Mouse (Mus musculus): ENCODE data around the gene Chmp3. TPM values are rescaled to one million over a fixed set of nuclear protein-coding genes. Genes with fewer than 3 reads are reported as not detected.

Gene Chmp3
- 48.9 and 54.9 TPM in 2 replicates for polyA plus RNA-seq (2015; fragmentation: Nextera tagmentation; extraction: Ambion mirVana)

DNA sequence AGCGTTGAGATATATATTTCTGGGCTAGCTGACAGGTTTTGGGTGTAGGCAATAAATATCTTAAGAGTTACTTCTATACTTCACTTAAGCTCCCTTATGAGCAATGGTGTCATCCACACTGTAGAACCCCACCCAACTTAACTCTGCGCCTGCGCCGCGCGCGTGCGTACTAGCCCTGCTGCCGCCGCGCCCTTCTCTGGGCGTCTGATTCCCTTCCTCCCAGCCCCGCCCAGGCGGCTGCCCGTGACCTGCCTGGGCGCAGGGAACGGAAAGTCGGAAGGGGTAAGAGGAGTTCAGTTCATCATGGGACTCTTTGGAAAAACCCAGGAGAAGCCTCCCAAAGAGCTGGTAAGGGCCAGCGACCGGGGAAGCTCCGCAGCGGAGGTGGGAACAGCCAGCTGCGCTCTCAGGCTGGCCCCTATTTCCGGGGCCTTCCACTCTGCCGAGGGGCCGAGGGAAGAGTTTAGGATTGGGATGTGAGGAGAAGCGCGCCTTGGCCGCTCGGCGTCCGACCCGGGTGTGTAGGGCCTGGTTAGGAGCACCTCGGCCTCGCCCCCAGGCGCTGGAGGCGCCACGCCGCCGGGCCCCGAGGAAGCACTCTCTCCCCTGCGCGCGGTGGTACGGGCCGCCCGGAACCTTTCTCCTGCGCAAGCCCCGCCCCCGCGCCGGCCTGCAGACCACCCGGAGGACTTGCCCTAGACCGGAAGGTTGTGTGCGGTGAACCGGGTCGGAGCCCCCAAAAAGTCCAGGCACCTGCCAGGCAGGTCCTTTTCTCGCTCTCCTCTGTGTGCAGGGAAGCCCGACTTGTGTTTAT, at the start of gene Chmp3:
Gene Chmp3, plus strand, starts transcription at position 112 of the 814 bp plus-strand sequence.
- 0 out of 2 replicates have a peak, but pooled peaks cover 3% of the 10 kb centered on the region for H3K36me3 ChIP-seq (ENCODE audit: poor library complexity, severe bottlenecking)
- ATAC-seq: peak; percentile 99
- H3K9me3 ChIP-seq (replicated peaks): no peaks in the 10 kb centered on the region
- H3K9ac ChIP-seq: peak within 1 kb of the TSS; percentile 97
- H3K4me1 ChIP-seq: peaks cover 5% of the 10 kb centered on the region; the same call in 1 of the 2 replicates
- peaks cover 5% of the 10 kb centered on the region for H3K27me3 ChIP-seq
- WGBS: under 1% methylated on average over 57 of the region's 59 CpGs
- peak within 1 kb of the TSS; percentile 74 for H3K4me2 ChIP-seq
- H3K27ac ChIP-seq: peak within 1 kb of the TSS; percentile 95
- H3K4me3 ChIP-seq: peak within 1 kb of the TSS; percentile 74

DNA sequence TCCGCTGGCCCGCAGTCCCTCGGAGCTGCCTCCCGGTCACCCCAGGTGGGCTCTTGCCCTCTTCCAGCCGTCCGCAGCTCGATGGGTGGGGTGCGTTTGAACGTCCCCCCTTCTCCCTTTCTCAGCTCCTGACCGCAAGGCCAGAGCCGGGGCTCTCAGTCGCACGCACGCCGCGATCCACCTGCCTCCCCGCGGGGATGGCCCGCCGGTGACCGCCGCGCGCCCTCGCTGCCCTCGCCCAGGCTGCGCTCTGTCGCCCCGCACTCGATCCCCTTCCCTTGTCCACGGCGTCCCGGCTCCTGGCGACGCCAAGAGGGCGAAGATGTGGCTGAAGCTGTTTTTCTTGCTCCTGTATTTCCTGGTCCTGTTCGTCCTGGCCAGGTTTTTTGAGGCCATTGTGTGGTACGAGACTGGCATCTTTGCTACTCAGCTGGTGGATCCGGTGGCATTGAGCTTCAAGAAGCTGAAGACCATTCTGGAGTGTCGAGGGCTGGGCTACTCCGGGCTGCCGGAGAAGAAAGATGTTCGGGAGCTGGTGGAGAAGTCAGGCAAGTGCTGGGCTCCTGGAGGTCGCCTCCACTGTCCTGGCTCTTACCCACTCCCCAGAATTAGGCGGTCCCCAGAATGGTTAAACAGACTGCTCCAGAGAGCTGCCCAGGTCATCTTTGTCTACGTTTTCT, 49.1 kb upstream of the Chmp3 start:
- Histone ChIP-seq H3K9ac (peak overlapping the region; percentile 100), H3K36me3 (ENCODE audit: poor library complexity, severe bottlenecking) (peaks cover 8% of the 10 kb centered on the region; the same call in 1 of the 2 replicates), H3K4me3 (peak overlapping the region; percentile 79), H3K27ac (peak overlapping the region; percentile 99), H3K4me1 (peaks cover 18% of the 10 kb centered on the region), H3K27me3 (no peaks in the 10 kb centered on the region), H3K9me3 (replicated peaks) (no peaks in the 10 kb centered on the region), H3K4me2 (peak overlapping the region; percentile 78)
- under 1% methylated on average over 46 of the region's 46 CpGs for WGBS
- ATAC-seq: peak; percentile 23

DNA sequence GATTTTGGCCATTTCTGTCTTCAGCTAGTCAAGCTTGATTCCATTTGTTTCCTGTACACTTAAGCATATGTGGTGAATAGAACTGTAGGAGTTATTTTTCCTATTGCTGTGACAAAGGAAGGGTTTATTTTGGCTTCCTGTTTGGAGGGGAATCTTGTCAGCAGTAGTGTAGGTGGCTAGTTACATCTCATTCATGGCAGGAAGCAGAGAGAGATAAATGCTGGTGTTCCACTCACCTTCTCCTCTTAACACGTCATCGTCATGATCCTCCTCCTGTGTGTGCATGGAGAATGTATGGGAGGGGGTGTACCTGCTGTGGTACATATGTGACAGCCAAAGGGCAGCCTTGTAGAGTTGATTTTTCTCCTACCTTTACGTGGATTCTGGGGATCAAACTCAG, 43.0 kb upstream of the Chmp3 start:
- no peak overlapping the region for H3K27ac ChIP-seq
- peaks cover 23% of the 10 kb centered on the region for H3K36me3 ChIP-seq (ENCODE audit: poor library complexity, severe bottlenecking)
- peaks cover 16% of the 10 kb centered on the region for H3K4me1 ChIP-seq
- H3K9me3 ChIP-seq (replicated peaks): no peaks in the 10 kb centered on the region
- 88% methylated on average over 3 of the region's 3 CpGs for WGBS
- H3K4me2 ChIP-seq: no peak overlapping the region
- no peaks in the 10 kb centered on the region for H3K27me3 ChIP-seq
- no peak overlapping the region for H3K4me3 ChIP-seq
- no peak for ATAC-seq
- H3K9ac ChIP-seq: no peak overlapping the region

DNA sequence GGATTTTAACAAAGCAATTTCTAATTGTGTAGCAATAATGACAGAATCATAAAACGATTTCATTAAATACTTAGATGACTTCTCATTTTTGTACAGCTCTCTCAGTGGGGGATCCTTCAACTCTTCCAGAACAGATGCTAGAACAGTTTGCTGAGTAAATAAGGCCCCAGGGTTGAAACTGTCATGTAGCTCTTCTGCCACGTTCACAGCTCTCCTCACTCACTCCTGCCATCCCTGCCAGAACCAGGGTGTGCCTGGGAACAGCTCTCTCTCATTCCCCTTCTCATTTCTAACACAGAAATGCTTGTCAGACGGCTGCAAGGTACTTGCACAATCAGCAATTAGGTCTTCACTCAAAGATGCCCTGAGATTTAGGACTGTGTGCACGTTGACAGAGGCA, 40.6 kb upstream of the Chmp3 start:
- Histone ChIP-seq H3K4me3 (no peak overlapping the region), H3K4me1 (peaks cover 2% of the 10 kb centered on the region; the same call in 1 of the 2 replicates), H3K9me3 (replicated peaks) (no peaks in the 10 kb centered on the region), H3K9ac (no peak overlapping the region), H3K27me3 (no peaks in the 10 kb centered on the region), H3K27ac (no peak overlapping the region), H3K36me3 (ENCODE audit: poor library complexity, severe bottlenecking) (peaks cover 28% of the 10 kb centered on the region), H3K4me2 (no peak overlapping the region)
- WGBS: 67% methylated on average over 4 of the region's 4 CpGs
- no peak for ATAC-seq

DNA sequence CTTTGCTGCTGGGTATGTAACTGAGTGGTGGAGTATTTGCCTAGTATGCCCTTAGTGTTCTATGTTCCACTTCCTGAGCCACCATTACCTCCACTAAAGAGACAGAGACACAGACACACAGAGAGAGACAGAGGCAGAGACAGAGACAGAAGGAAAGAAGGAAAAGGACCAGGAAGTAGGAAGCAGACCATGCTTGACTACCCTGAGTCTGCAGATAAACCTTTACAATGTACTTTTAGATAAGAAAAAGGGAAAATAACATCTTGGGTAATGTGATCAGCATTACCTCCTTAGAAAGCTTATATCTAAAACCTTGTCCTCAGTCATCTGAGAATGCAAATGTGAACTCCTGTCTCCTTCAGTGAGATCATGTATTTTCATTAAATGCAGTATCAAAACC, 39.9 kb upstream of the Chmp3 start:
- Histone ChIP-seq H3K4me3 (no peak overlapping the region), H3K36me3 (ENCODE audit: poor library complexity, severe bottlenecking) (peaks cover 34% of the 10 kb centered on the region), H3K27ac (no peak overlapping the region), H3K27me3 (no peaks in the 10 kb centered on the region), H3K4me1 (peaks cover 2% of the 10 kb centered on the region; the same call in 1 of the 2 replicates), H3K9me3 (replicated peaks) (no peaks in the 10 kb centered on the region), H3K4me2 (no peak overlapping the region), H3K9ac (no peak overlapping the region)
- ATAC-seq: no peak

DNA sequence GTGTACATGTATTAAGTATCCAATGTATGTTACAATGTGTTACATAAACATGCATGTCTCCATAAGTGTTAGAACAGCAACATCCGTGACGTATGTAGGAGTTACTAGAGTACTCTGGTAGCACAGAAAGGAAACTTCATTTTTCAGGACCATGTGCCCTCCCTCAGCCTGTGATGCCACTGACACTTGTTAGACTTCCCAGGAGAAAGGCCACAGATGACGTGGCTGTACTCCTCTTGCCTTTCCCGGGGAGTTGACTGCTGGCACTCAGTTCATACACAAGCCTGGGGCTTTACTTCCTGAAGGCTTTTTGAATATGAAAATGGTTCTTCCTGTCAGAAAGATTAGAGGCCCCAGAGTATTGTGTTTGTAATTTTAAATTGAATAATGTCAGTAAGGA, 39.5 kb upstream of the Chmp3 start:
- Histone ChIP-seq H3K27ac (no peak overlapping the region), H3K4me1 (peaks cover 2% of the 10 kb centered on the region; the same call in 1 of the 2 replicates), H3K27me3 (no peaks in the 10 kb centered on the region), H3K36me3 (ENCODE audit: poor library complexity, severe bottlenecking) (peaks cover 39% of the 10 kb centered on the region), H3K4me2 (no peak overlapping the region), H3K9me3 (replicated peaks) (no peaks in the 10 kb centered on the region), H3K9ac (no peak overlapping the region), H3K4me3 (no peak overlapping the region)
- WGBS: 88% methylated on average over 4 of the region's 4 CpGs
- ATAC-seq: no peak

DNA sequence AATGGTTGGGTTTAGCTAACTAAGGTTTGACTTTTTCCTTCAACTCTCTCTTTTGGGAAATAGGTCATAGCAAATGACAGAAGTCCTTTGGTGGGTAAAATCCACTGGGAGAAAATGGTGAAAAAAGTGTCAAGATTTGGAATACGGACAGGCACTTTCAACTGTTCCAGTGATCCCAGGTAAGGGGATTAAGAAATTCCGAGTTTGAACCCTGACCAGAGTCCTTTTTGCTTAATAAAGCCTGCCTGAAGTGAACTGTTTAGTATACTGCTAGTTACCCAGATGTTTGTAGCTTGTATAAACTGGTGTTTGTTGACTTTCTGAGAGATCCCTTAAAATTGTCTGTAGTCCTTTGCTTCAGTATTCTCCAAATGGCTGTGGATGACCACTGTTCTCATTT, 37.9 kb upstream of the Chmp3 start:
- Histone ChIP-seq H3K4me2 (no peak overlapping the region), H3K9ac (no peak overlapping the region), H3K4me1 (peaks cover 2% of the 10 kb centered on the region; the same call in 1 of the 2 replicates), H3K36me3 (ENCODE audit: poor library complexity, severe bottlenecking) (peaks cover 43% of the 10 kb centered on the region), H3K9me3 (replicated peaks) (no peaks in the 10 kb centered on the region), H3K27me3 (no peaks in the 10 kb centered on the region), H3K27ac (no peak overlapping the region), H3K4me3 (no peak overlapping the region)
- WGBS: 86% methylated on average over 2 of the region's 2 CpGs
- no peak for ATAC-seq

DNA sequence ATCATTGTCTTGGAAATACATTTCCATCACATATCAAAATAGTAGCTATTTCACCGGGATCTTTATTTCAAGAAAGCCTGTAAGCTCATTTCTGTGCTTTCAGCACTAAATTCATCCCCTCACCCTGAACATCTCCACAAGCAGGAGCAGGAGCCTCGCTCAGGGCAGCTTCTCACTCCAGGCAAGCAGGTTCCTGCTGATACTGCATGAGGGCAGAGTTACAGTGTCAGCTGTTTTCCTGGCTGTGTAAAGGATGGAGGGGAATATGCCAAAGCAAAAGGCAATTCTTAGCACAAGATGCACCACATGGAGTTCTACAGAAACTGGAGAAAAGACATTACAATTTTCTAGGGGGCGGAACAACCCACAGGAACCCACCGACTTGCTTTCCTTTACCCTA, 24.1 kb upstream of the Chmp3 start:
- Histone ChIP-seq H3K36me3 (ENCODE audit: poor library complexity, severe bottlenecking) (no peaks in the 10 kb centered on the region), H3K4me3 (no peak overlapping the region), H3K27ac (no peak overlapping the region), H3K9ac (no peak overlapping the region), H3K9me3 (replicated peaks) (no peaks in the 10 kb centered on the region), H3K4me1 (no peaks in the 10 kb centered on the region), H3K27me3 (no peaks in the 10 kb centered on the region), H3K4me2 (no peak overlapping the region)
- ATAC-seq: no peak
- 87% methylated on average over 4 of the region's 4 CpGs for WGBS

DNA sequence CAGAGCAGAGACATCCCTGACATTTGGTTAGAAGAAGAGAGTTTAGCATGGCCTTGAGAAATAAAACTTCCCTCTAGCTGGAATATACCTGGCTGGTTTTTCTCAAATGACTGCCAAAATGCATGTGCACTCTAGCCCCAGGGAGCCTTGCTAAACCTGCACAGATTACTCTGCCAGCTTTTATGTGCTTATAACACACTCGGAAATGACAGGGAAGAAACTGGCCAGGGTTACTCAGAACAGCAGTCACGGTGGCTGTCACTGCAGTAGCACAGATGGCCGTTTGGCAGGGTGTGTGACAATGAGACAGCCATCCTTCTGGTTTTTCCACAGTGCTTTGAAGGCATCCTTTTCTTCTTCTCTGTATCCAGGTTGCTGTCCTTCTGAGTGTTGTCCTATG, 18.0 kb upstream of the Chmp3 start:
- Histone ChIP-seq H3K9ac (no peak overlapping the region), H3K27ac (no peak overlapping the region), H3K36me3 (ENCODE audit: poor library complexity, severe bottlenecking) (peaks cover 6% of the 10 kb centered on the region; the same call in 1 of the 2 replicates), H3K9me3 (replicated peaks) (no peaks in the 10 kb centered on the region), H3K27me3 (no peaks in the 10 kb centered on the region), H3K4me2 (no peak overlapping the region), H3K4me1 (no peaks in the 10 kb centered on the region), H3K4me3 (no peak overlapping the region)
- WGBS: 56% methylated on average over 3 of the region's 3 CpGs
- peak; percentile 82; the same call in 1 of the 2 replicates for ATAC-seq

DNA sequence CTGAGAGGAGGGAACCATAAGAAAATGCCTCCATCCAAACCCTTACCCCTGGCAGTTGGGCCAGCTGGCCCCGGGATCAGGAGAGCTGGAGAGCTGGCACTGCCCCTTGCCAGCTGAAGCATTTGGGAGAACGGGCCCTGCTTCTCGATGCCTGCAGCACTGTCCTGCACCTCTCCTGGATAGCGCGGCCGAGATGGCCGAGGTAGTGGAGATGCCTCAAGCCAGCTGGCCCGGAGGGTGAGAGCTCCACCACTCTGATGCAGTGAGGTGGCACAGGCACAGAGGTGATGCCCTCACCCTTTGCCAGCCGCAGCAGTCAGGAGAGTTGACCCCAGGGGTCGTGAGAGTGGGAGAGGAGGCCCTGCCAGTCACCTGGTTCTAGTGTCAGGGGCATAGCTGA, 16.5 kb upstream of the Chmp3 start:
- no peak overlapping the region for H3K4me3 ChIP-seq
- H3K27ac ChIP-seq: no peak overlapping the region
- H3K4me1 ChIP-seq: no peaks in the 10 kb centered on the region
- H3K4me2 ChIP-seq: no peak overlapping the region
- H3K9me3 ChIP-seq (replicated peaks): no peaks in the 10 kb centered on the region
- peaks cover 6% of the 10 kb centered on the region; the same call in 1 of the 2 replicates for H3K36me3 ChIP-seq (ENCODE audit: poor library complexity, severe bottlenecking)
- H3K9ac ChIP-seq: no peak overlapping the region
- ATAC-seq: 0 out of 2 replicates have a peak, but pooled peaks have one; percentile 24
- WGBS: 87% methylated on average over 10 of the region's 10 CpGs
- H3K27me3 ChIP-seq: no peaks in the 10 kb centered on the region

DNA sequence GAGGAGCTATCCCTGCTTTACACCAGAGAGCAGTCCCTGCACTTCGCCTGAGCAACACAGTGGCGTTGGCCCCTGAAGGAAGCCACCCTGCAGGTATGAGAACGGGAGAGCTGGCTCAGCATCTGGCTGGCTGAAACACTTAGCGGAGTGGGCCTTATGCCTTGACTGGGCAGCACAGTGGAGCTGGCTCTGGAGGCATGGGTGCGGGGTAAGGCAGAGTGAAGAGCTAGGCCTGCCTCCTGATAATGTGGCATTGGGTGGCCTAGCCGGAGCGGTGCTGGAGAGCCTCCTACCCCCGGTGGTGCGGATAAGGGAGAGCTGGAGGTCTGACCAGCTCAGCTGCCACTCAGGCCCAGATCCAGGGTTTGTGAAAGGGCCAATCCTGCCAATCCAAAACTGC, 15.8 kb upstream of the Chmp3 start:
- 88% methylated on average over 9 of the region's 9 CpGs for WGBS
- H3K27ac ChIP-seq: no peak overlapping the region
- ATAC-seq: no peak
- H3K4me1 ChIP-seq: no peaks in the 10 kb centered on the region
- no peak overlapping the region for H3K4me3 ChIP-seq
- H3K27me3 ChIP-seq: no peaks in the 10 kb centered on the region
- no peak overlapping the region for H3K9ac ChIP-seq
- no peak overlapping the region for H3K4me2 ChIP-seq
- peaks cover 6% of the 10 kb centered on the region; the same call in 1 of the 2 replicates for H3K36me3 ChIP-seq (ENCODE audit: poor library complexity, severe bottlenecking)
- no peaks in the 10 kb centered on the region for H3K9me3 ChIP-seq (replicated peaks)

DNA sequence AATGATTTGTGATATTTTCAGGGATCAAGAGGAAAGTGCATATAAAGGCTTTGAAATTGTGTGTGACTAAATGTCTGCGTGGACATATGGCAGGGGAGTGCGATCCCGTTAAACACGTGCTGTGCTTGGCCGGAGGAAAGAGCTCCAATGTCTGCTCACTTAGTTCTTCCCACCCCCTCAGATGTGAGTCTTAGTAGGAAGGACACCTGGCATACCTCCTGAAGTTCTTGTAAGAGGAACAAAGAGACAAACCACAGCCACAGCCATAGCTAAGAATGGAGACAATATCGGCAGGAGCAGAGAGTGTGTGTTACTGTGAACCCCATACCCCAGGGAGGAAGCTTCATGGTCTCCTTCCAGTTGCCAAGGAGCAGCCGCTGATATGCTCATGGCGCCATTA, 13.4 kb upstream of the Chmp3 start:
- Histone ChIP-seq H3K9ac (no peak overlapping the region), H3K4me1 (no peaks in the 10 kb centered on the region), H3K36me3 (ENCODE audit: poor library complexity, severe bottlenecking) (peaks cover 6% of the 10 kb centered on the region; the same call in 1 of the 2 replicates), H3K4me2 (no peak overlapping the region), H3K27me3 (no peaks in the 10 kb centered on the region), H3K27ac (no peak overlapping the region), H3K4me3 (no peak overlapping the region), H3K9me3 (replicated peaks) (no peaks in the 10 kb centered on the region)
- ATAC-seq: no peak
- 92% methylated on average over 8 of the region's 8 CpGs for WGBS
